Mouse (Mus musculus) spleen, adult 2 months (tissue): ENCODE results near the gene Gm45140. TPM values are rescaled to one million over a fixed set of nuclear protein-coding genes. Genes with fewer than 3 reads are reported as not detected.

ENCODE experiments used
- DNase-seq, 2 experiments: peaks; one replicate each; pipeline versions ENCODE4 v3.0.0 to v3.0.0-alpha.2; 2012 to 2021; ENCODE audit warnings: low spot score in 2 of 2, low read depth in 1 of 2
- H3K27ac ChIP-seq: fragments of 200-500 bp; 2 replicates; pipeline ENCODE4 v1.5.1; 2012; ENCODE audit warnings: low read length, inconsistent platforms; ENCODE audit not compliant: insufficient read depth
- H3K27me3 ChIP-seq: fragments of 200-500 bp; 2 replicates; pipeline ENCODE4 v1.6.1; 2012; ENCODE audit warnings: mild to moderate bottlenecking, moderate library complexity, low read length, inconsistent platforms; ENCODE audit not compliant: control insufficient read depth, insufficient read depth
- H3K36me3 ChIP-seq: fragments of 200-500 bp; 2 replicates; pipeline ENCODE4 v1.6.1; 2012; ENCODE audit warnings: mild to moderate bottlenecking, low read length, inconsistent platforms; ENCODE audit not compliant: control insufficient read depth, insufficient read depth
- H3K4me1 ChIP-seq: fragments of 200-500 bp; 2 replicates; pipeline ENCODE4 v1.6.1; 2011; ENCODE audit warnings: inconsistent platforms; ENCODE audit not compliant: control insufficient read depth, insufficient read depth, insufficient read length
- H3K4me3 ChIP-seq: fragments of 200-500 bp; 2 replicates; pipeline ENCODE4 v1.5.1; 2011; ENCODE audit warnings: mild to moderate bottlenecking, inconsistent platforms; ENCODE audit not compliant: insufficient read depth, insufficient read length; ENCODE audit errors: extremely low read depth
- CTCF ChIP-seq: fragments of 200-500 bp; IDR thresholded peaks from 2 replicates; pipeline ENCODE4 v1.5.1; 2011; ENCODE audit warnings: mild to moderate bottlenecking, inconsistent platforms; ENCODE audit not compliant: insufficient read depth, insufficient read length, insufficient replicate concordance; ENCODE audit errors: extremely low read depth
- POLR2A ChIP-seq: fragments of 200-500 bp; IDR thresholded peaks from 2 replicates; pipeline ENCODE4 v1.6.1; 2011; ENCODE audit warnings: low read depth, low read length, inconsistent platforms
- WGBS: fragments of 180-500 bp; shearing (Covaris S2); methylation state at CpG from one replicate; pipeline ENCODE4 v1.1.7; 2018; 5-methylcytosine and 5-hydroxymethylcytosine counted together
- polyA plus RNA-seq: library from polyadenylated mRNA; depleted of rRNA; stranded (reverse); fragments of >200 nt; gene quantifications from 2 replicates; pipeline ENCODE4 v1.2.3, GENCODE M21; 2012

Gene Gm45140
- polyA plus RNA-seq, 1 experiment = 1.3 TPM

DNA sequence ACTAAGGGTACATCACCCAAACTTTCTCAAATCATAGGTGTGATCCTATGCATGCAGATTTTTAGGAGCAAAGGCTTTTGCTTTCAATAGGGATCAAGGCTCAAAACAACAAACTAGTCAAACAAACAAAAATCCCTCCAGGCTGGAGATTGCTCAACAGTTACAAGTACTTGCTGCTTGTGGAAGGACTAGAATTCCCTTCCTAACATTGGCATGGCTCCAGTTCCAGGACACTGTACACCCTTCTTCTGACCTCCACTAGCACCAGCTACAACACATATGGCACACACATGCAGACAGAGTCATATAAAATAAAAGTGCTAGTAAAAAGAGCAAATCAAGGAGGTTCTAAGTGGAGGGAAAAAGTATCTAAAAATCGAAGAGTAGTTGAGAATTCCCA is 11.2 kb upstream of the Gm45140 start:
- TF ChIP-seq POLR2A = no peak
- TF ChIP-seq CTCF = no peak
- Histone ChIP-seq H3K36me3 (peaks cover 35% of the 10 kb centered on the region), H3K4me1 (peaks cover 3% of the 10 kb centered on the region), H3K27ac (no peak overlapping the region), H3K27me3 (no peaks in the 10 kb centered on the region), H3K4me3 (no peak overlapping the region)
- 35% methylated on average over 1 of the region's 1 CpGs for WGBS
- DNase-seq = no peak

DNA sequence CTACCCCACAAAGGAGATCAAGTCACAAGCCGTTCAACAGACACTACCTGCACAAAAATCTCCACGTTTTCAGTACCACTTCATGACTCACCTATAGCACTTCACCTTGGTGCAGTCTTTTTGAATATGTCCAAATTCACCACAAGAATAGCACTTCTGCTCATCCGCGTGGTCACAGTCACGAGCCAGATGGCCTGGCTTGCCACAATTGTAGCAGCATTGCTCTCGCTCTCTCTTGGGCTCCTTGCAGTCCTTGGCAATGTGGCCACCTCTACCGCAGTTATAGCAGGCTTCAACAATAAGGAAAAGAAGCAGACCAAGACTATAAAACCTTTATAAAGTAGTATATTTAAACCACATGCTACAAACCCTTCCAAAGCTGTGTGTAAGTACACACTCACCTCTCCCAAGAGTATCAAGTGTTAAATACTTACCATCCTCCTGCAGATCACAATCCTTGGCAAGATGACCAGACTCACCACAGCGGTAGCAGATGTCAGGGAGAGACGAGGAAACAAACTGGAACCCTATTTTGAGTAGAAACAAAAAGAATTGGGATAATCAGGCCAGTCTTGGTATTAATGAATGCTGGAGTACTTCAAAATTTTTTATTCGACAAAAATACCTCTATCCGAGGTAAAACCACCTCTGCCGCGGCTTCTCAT is 9.6 kb upstream of the Gm45140 start:
- no peak for DNase-seq
- H3K4me3 ChIP-seq = no peak overlapping the region
- WGBS = 93% methylated on average over 13 of the region's 13 CpGs
- H3K27me3 ChIP-seq = no peaks in the 10 kb centered on the region
- peaks cover 3% of the 10 kb centered on the region for H3K4me1 ChIP-seq
- peaks cover 36% of the 10 kb centered on the region for H3K36me3 ChIP-seq
- TF ChIP-seq POLR2A = no peak
- TF ChIP-seq CTCF = no peak
- no peak overlapping the region for H3K27ac ChIP-seq

DNA sequence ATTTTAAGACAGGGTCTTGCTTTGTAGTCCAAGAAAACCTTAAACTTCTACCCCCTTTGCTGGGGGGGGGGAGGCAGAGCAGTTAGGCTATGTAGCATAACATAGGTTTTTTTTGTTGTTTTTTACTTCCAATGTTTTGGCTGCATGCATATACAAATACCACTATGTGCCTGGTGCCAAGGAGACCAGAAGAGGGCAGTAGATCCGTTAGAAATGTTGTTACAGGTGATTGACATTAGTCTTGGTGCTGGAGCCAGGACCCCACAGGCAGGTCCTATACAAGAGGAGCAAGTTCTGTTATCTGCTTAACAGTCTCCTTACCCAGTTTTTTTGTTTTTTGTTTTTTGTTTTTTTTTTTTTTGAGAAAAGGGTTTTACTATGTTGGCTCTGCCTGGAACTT is 6.7 kb upstream of the Gm45140 start:
- TF ChIP-seq POLR2A = no peak
- TF ChIP-seq CTCF = no peak
- Histone ChIP-seq H3K4me3 (no peak overlapping the region), H3K27ac (no peak overlapping the region), H3K36me3 (peaks cover 30% of the 10 kb centered on the region), H3K4me1 (peaks cover 5% of the 10 kb centered on the region), H3K27me3 (no peaks in the 10 kb centered on the region)
- DNase-seq = peak in 1 of 2 experiments; percentile 21
- WGBS = 43% methylated on average over 1 of the region's 1 CpGs

DNA sequence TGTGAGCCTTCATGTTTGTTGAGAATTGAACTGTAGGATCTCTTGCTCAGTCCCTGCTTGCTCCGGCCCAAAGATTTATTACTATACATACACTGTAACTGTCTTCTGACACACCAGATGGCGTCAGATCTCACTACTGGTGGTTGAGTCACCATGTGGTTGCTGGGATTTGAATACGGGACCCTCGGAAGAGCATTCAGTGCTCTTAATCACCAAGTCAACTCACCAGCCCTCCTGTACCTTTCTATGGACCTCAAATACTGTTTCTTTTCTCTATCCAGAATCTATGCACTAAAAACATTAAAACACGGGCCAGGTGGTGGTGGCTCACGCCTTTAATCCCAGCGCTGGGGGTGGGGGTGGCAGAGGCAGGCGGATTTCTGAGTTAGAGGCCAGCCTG is 6.0 kb upstream of the Gm45140 start:
- Histone ChIP-seq H3K4me1 (peaks cover 7% of the 10 kb centered on the region), H3K27me3 (no peaks in the 10 kb centered on the region), H3K27ac (no peak overlapping the region), H3K4me3 (no peak overlapping the region), H3K36me3 (peaks cover 30% of the 10 kb centered on the region)
- DNase-seq = no peak
- 87% methylated on average over 8 of the region's 8 CpGs for WGBS
- TF ChIP-seq POLR2A (no peak), CTCF (no peak)

DNA sequence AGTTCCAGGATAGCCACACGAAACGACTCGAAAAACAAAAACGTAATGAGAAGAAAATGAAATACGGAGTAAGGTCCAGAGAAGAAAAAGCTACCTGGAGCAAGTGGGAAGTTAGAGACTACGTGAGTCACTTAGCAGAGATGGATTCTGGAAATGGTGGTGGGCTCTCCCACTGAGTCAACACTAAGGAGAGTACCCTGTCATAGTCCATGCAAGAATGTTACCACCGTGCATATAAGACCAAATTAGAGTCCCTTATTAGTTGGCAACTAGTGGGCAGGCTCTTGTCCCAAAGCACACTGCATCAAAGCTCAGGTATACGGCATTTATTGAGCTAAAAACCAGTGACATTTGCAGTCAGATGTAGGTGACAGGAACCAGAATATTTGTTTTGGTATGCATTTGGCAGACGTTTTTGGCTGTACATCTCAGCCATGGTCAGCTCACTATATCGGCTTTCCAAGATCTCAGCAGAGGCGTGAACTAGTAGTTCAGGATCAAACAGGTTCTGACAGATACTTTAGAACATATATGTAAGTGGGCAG is 4.3 kb upstream of the Gm45140 start:
- TF ChIP-seq POLR2A (no peak), CTCF (no peak)
- H3K4me3 ChIP-seq = no peak overlapping the region

DNA sequence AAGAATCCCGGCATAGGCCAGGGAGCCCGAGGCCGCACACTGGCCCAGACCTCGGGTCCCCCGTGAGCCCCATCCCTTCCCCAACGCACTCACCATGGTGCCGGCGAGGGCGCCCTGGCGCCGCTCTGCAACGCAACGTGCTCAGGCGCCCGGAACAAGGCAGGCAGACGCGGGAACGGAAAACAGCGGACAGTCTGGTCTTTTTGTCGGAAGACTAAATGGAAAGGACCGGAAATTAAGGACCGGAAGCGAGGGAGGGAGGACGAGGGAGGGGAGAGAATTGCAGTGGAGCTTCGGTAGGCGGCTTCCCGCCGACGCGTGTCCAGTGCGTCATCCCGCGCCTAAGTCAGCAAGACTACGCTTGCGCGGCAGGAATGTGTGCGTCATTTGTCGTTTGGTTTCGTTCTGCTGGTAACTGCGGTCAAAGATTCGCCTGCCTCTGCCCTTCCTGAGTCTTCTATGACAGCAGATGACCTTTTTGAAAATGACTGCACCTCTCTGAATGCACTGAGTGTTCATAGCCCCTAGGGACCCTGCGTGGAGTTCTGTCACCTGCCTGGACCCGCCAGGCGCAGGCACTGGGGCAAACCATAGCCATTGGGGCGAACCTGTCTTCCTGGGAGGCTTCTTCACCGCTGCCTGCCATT is 3.1 kb upstream of the Gm45140 start, which contains the start of gene Isy1:
Gene Isy1 (minus strand): TSS at position 248 of the 647 bp plus-strand sequence.
- Histone ChIP-seq H3K27ac (peak within 1 kb of the TSS; percentile 93), H3K36me3 (peaks cover 21% of the 10 kb centered on the region), H3K4me3 (peak within 1 kb of the TSS; percentile 86), H3K27me3 (no peaks in the 10 kb centered on the region), H3K4me1 (peaks cover 7% of the 10 kb centered on the region)
- 1% methylated on average over 46 of the region's 46 CpGs for WGBS
- TF ChIP-seq POLR2A (no peak; the same call in 1 of the 2 replicates), CTCF (no peak)
- peak; percentile 89 to 99 for DNase-seq

More for the DNA sequence above, 4.3 kb upstream of the Gm45140 start:
- Histone ChIP-seq H3K27ac (no peak overlapping the region), H3K27me3 (no peaks in the 10 kb centered on the region), H3K36me3 (peaks cover 25% of the 10 kb centered on the region), H3K4me1 (peaks cover 7% of the 10 kb centered on the region)
- 62% methylated on average over 11 of the region's 11 CpGs for WGBS
- no peak for DNase-seq

DNA sequence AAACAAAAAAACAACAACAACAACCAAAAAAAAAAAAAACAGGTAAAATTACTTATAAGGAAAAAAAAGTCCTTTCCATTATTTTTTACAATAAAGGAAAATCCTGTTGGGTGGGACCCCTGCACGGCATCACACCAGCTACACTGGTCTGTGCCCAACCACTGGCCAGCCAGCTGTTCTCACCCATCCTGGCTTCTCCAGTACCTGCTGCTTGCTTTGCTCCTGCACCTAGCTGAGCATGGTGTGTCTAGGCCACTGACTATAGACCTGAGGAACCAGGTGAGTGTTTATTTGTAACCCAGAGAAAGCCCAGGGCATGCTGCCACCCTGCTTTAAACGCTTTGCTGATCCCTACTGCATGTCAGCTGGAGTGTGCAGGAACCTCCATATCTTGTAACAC is 15.2 kb downstream of the Gm45140 start:
- Histone ChIP-seq H3K36me3 (peaks cover 45% of the 10 kb centered on the region), H3K4me3 (no peak overlapping the region), H3K4me1 (no peaks in the 10 kb centered on the region), H3K27ac (no peak overlapping the region), H3K27me3 (no peaks in the 10 kb centered on the region)
- DNase-seq = no peak
- WGBS = 98% methylated on average over 2 of the region's 2 CpGs
- no peak for TF ChIP-seq POLR2A
- no peak for TF ChIP-seq CTCF
